Mouse (Mus musculus) heart, embryonic 12.5 days (tissue): ENCODE results near the gene Brf1. TPM values are rescaled to one million over a fixed set of nuclear protein-coding genes. Genes with fewer than 3 reads are reported as not detected.
A peak's percentile ranks its signal among the peaks of the same experiment; 100 is the strongest.

Experiments used
- ATAC-seq: fragments of 200-750 bp; cut with Nextera tagmentation; 2 replicates; pipeline ENCODE4 v1.8.0; 2017; ENCODE audit warnings: moderate TSS enrichment, moderate library complexity; ENCODE audit not compliant: insufficient number of reproducible peaks, low FRiP score
- H3K27ac ChIP-seq: fragments of 300-500 bp; sonication (generic); 2 replicates; pipeline ENCODE4 v1.5.1; 2016; ENCODE audit warnings: mild to moderate bottlenecking, moderate library complexity; ENCODE audit not compliant: poor library complexity, severe bottlenecking
- H3K27me3 ChIP-seq: fragments of 300-500 bp; sonication (generic); replicated peaks from 2 replicates; pipeline ENCODE4 v1.6.1; 2016; ENCODE audit warnings: mild to moderate bottlenecking, moderate library complexity
- H3K36me3 ChIP-seq: fragments of 300-500 bp; sonication (generic); 2 replicates; pipeline ENCODE4 v1.6.1; 2016; ENCODE audit warnings: mild to moderate bottlenecking, moderate library complexity
- H3K4me1 ChIP-seq: fragments of 300-500 bp; sonication (generic); replicated peaks from 2 replicates; pipeline ENCODE4 v1.6.1; 2016; ENCODE audit warnings: mild to moderate bottlenecking
- H3K4me2 ChIP-seq: fragments of 300-500 bp; sonication (generic); 2 replicates; pipeline ENCODE4 v1.6.1; 2016; ENCODE audit warnings: mild to moderate bottlenecking, moderate library complexity
- H3K4me3 ChIP-seq: fragments of 300-500 bp; sonication (generic); 2 replicates; pipeline ENCODE4 v1.5.1; 2016; ENCODE audit warnings: mild to moderate bottlenecking
- H3K9ac ChIP-seq: fragments of 300-500 bp; sonication (generic); 2 replicates; pipeline ENCODE4 v1.6.1; 2016; ENCODE audit warnings: mild to moderate bottlenecking, moderate library complexity
- H3K9me3 ChIP-seq: fragments of 300-500 bp; sonication (generic); replicated peaks from 2 replicates; pipeline ENCODE4 v1.6.1; 2016; ENCODE audit warnings: mild to moderate bottlenecking, moderate library complexity
- WGBS: fragments of 180-500 bp; shearing (Covaris S2); methylation state at CpG from one replicate; pipeline ENCODE4 v1.1.7; 2016; 5-methylcytosine and 5-hydroxymethylcytosine counted together
- microRNA-seq: library from miRNA; unstranded; fragments of <30 nt; microRNA quantifications from one replicate; pipeline ENCODE4, GENCODE M21; 2017
- polyA plus RNA-seq: library from polyadenylated mRNA; unstranded; fragments of >200 nt; fragmentation: Nextera tagmentation; extraction: Ambion mirVana; gene quantifications from 2 replicates; pipeline ENCODE4 v1.2.1, GENCODE M21; 2016

Gene Brf1
- polyA plus RNA-seq, 1 experiment from 2014 or later, result 40.3 TPM

GRCm38 (mm10) chr12:112916698-112917400 lies 83.7 kb downstream of the Brf1 start:
- peaks cover 29% of the 10 kb centered on the region; the same call in 1 of the 2 replicates for H3K36me3 ChIP-seq
- H3K27ac ChIP-seq, result no peak overlapping the region
- peaks cover 33% of the 10 kb centered on the region for H3K4me1 ChIP-seq
- ATAC-seq, result no peak
- WGBS, result 71% methylated on average over 16 of the region's 16 CpGs
- H3K9ac ChIP-seq, result no peak overlapping the region
- H3K4me3 ChIP-seq, result no peak overlapping the region
- H3K4me2 ChIP-seq, result 0 out of 2 replicates have a peak overlapping the region, but pooled peaks have one; percentile 3
- no peaks in the 10 kb centered on the region for H3K9me3 ChIP-seq
- H3K27me3 ChIP-seq, result peaks cover 84% of the 10 kb centered on the region

GRCm38 (mm10) chr12:112915587-112915986 lies 84.9 kb downstream of the Brf1 start:
- no peak overlapping the region for H3K9ac ChIP-seq
- H3K27me3 ChIP-seq, result peaks cover 92% of the 10 kb centered on the region
- no peak overlapping the region for H3K4me3 ChIP-seq
- no peak for ATAC-seq
- H3K36me3 ChIP-seq, result peaks cover 36% of the 10 kb centered on the region
- H3K4me1 ChIP-seq, result peaks cover 20% of the 10 kb centered on the region
- H3K9me3 ChIP-seq, result no peaks in the 10 kb centered on the region
- 87% methylated on average over 13 of the region's 13 CpGs for WGBS
- no peak overlapping the region for H3K4me2 ChIP-seq
- H3K27ac ChIP-seq, result no peak overlapping the region

- Histone ChIP-seq H3K27ac (no peak overlapping the region), H3K4me1 (peaks cover 17% of the 10 kb centered on the region), H3K9ac (no peak overlapping the region), H3K36me3 (peaks cover 35% of the 10 kb centered on the region), H3K9me3 (no peaks in the 10 kb centered on the region), H3K4me2 (no peak overlapping the region), H3K27me3 (peaks cover 89% of the 10 kb centered on the region), H3K4me3 (no peak overlapping the region)
- no peak for ATAC-seq
- WGBS, result 72% methylated on average over 11 of the region's 11 CpGs
These were observed 86.0 kb downstream of the Brf1 start for GRCm38 (mm10) chr12:112914527-112914926.

- WGBS, result 88% methylated on average over 28 of the region's 28 CpGs
- Histone ChIP-seq H3K27ac (no peak overlapping the region), H3K4me2 (no peak overlapping the region), H3K9ac (no peak overlapping the region), H3K27me3 (peaks cover 78% of the 10 kb centered on the region), H3K36me3 (peaks cover 43% of the 10 kb centered on the region), H3K4me3 (no peak overlapping the region), H3K4me1 (peaks cover 17% of the 10 kb centered on the region), H3K9me3 (no peaks in the 10 kb centered on the region)
- no peak for ATAC-seq
These were observed 87.4 kb downstream of the Brf1 start for GRCm38 (mm10) chr12:112912951-112913745.

GRCm38 (mm10) chr12:112911701-112912100 lies 88.8 kb downstream of the Brf1 start:
- WGBS, result 81% methylated on average over 17 of the region's 17 CpGs
- Histone ChIP-seq H3K4me1 (peaks cover 3% of the 10 kb centered on the region), H3K27ac (no peak overlapping the region), H3K36me3 (peaks cover 48% of the 10 kb centered on the region), H3K9ac (no peak overlapping the region), H3K4me3 (no peak overlapping the region), H3K9me3 (no peaks in the 10 kb centered on the region), H3K4me2 (no peak overlapping the region), H3K27me3 (peaks cover 75% of the 10 kb centered on the region)
- no peak for ATAC-seq

Small RNA genes lying within 50 kb of the gene (microRNA-seq; reads per million reads assigned to microRNA genes)
- not detected for gene Mir6941

Other genes with a start within 250 kb of the Brf1 start
- 3.0 and 4.2 TPM in 2 replicates for gene Pld4, start 240.0 kb downstream of the Brf1 start, polyA plus RNA-seq
- gene Ahnak2, start 198.0 kb downstream of the Brf1 start, polyA plus RNA-seq, result 1.3 and 1.4 TPM in 2 replicates
- gene Clba1, start 191.8 kb downstream of the Brf1 start, polyA plus RNA-seq, result 9.5 and 9.6 TPM in 2 replicates
- gene Cdca4, start 171.3 kb downstream of the Brf1 start, polyA plus RNA-seq, result 47.2 and 49.2 TPM in 2 replicates
- gene Gpr132, start 132.5 kb downstream of the Brf1 start, polyA plus RNA-seq, result not detected in 2 replicates
- gene Jag2, start 70.9 kb downstream of the Brf1 start, polyA plus RNA-seq, result 2.6 TPM in 2 replicates
- 38.3 and 41.7 TPM in 2 replicates for gene Nudt14, start 58.6 kb downstream of the Brf1 start, polyA plus RNA-seq
- 22.4 and 23.0 TPM in 2 replicates for gene Btbd6, start 24.2 kb downstream of the Brf1 start, polyA plus RNA-seq
- gene Pacs2, start 13.8 kb upstream of the Brf1 start, polyA plus RNA-seq, result 10.5 and 12.2 TPM in 2 replicates
- gene Tex22, start 73.8 kb upstream of the Brf1 start, polyA plus RNA-seq, result not detected in 2 replicates
- gene Mta1, start 97.6 kb upstream of the Brf1 start, polyA plus RNA-seq, result 11.3 and 11.4 TPM in 2 replicates
- 1,186 and 1,223 TPM in 2 replicates for gene Crip2, start 139.5 kb upstream of the Brf1 start, polyA plus RNA-seq
- gene Crip1, start 145.6 kb upstream of the Brf1 start, polyA plus RNA-seq, result 464 and 485 TPM in 2 replicates
- gene Tedc1, start 155.7 kb upstream of the Brf1 start, polyA plus RNA-seq, result 24.5 and 26.9 TPM in 2 replicates
- 2.0 and 2.1 TPM in 2 replicates for gene Tmem121, start 185.2 kb upstream of the Brf1 start, polyA plus RNA-seq